Mouse (Mus musculus) MEL (cell line): ENCODE measurements at regions not wholly inside any gene's neighbourhood (a gene's known extent, or its start where the extent isn't known, plus 50 kb on each side); places are given as distances from the start of the nearest gene placed in this dataset.

Source experiments
- DNase-seq: peaks from one replicate; pipeline ENCODE4 v3.0.0; 2011; ENCODE audit warnings: low read depth, low spot score
- H3K27ac ChIP-seq: 2 replicates; pipeline ENCODE4 v1.5.1; 2012; ENCODE audit warnings: low read depth, mild to moderate bottlenecking, control low read depth, low read length, moderate library complexity; ENCODE audit not compliant: control insufficient read depth
- H3K27me3 ChIP-seq, 2 experiments: fragments of 150-350 bp in 1 of 2; sonication (generic) in 1 of 2; 2 replicates each; pipeline ENCODE4 v1.6.1; 2012; ENCODE audit warnings: low read length in 2 of 2, mild to moderate bottlenecking in 2 of 2, improper control_type of control experiment in 1 of 2, moderate library complexity in 1 of 2; ENCODE audit not compliant: insufficient read depth in 2 of 2, control insufficient read depth in 1 of 2
- H3K36me3 ChIP-seq, 2 experiments: 2 replicates each; pipeline ENCODE4 v1.6.1; 2012 to 2014; ENCODE audit warnings: low read length in 2 of 2, improper control_type of control experiment in 1 of 2, inconsistent platforms in 1 of 2, mild to moderate bottlenecking in 1 of 2; ENCODE audit not compliant: insufficient read depth in 2 of 2, control insufficient read depth in 1 of 2
- H3K4me1 ChIP-seq, 2 experiments: fragments of 150-350 bp in 1 of 2; sonication (generic) in 1 of 2; 2 replicates each; pipeline ENCODE4 v1.6.1; 2012; ENCODE audit warnings: low read length in 2 of 2, improper control_type of control experiment in 1 of 2, mild to moderate bottlenecking in 1 of 2; ENCODE audit not compliant: insufficient read depth in 2 of 2, control insufficient read depth in 1 of 2
- H3K4me3 ChIP-seq, 2 experiments: fragments of 150-350 bp in 1 of 2; sonication (generic) in 1 of 2; 2 replicates each; pipeline ENCODE4 v1.5.1; 2012; ENCODE audit warnings: low read depth in 2 of 2, low read length in 2 of 2, mild to moderate bottlenecking in 2 of 2, moderate library complexity in 2 of 2, control low read depth in 1 of 2, improper control_type of control experiment in 1 of 2; ENCODE audit not compliant: control insufficient read depth in 1 of 2, insufficient read depth in 1 of 2
- H3K79me2 ChIP-seq: 2 replicates; pipeline ENCODE4 v1.6.1; 2012; ENCODE audit warnings: mild to moderate bottlenecking, low read length, moderate library complexity; ENCODE audit not compliant: control insufficient read depth, poor library complexity, insufficient read depth
- H3K9ac ChIP-seq: 2 replicates; pipeline ENCODE4 v1.6.1; 2012; ENCODE audit warnings: low read depth, mild to moderate bottlenecking, control low read depth, low read length, moderate library complexity; ENCODE audit not compliant: control insufficient read depth, poor library complexity, severe bottlenecking
- H3K9me3 ChIP-seq: fragments of 150-350 bp; sonication (generic); replicated peaks from 2 replicates; pipeline ENCODE4 v1.6.1; 2012; ENCODE audit warnings: mild to moderate bottlenecking, low read length, improper control_type of control experiment, moderate library complexity; ENCODE audit not compliant: insufficient read depth
- BHLHE40 ChIP-seq: IDR thresholded peaks from 2 replicates; pipeline ENCODE4 v1.6.1; 2012; ENCODE audit warnings: low read depth, mild to moderate bottlenecking, inconsistent platforms, low read length, improper control_type of control experiment, borderline replicate concordance
- CTCF ChIP-seq, 3 experiments: IDR thresholded peaks in 2 of 3; conservative IDR thresholded peaks in 1 of 3; 2 replicates each; pipeline ENCODE4 v1.5.1; 2011 to 2012; ENCODE audit warnings: low read length in 3 of 3, low read depth in 2 of 3, mild to moderate bottlenecking in 2 of 3, improper control_type of control experiment in 1 of 3, inconsistent platforms in 1 of 3, mixed read lengths in 1 of 3, moderate library complexity in 1 of 3; ENCODE audit not compliant: control insufficient read depth in 1 of 3, insufficient read depth in 1 of 3, poor library complexity in 1 of 3, severe bottlenecking in 1 of 3
- EP300 ChIP-seq, 2 experiments: IDR thresholded peaks; 2 replicates each; pipeline ENCODE4 v1.6.1; 2011; ENCODE audit warnings: improper control_type of control experiment in 2 of 2, low read length in 2 of 2, low read depth in 1 of 2, mild to moderate bottlenecking in 1 of 2
- ETS1 ChIP-seq: IDR thresholded peaks from 2 replicates; pipeline ENCODE4 v1.6.1; 2012; ENCODE audit warnings: low read depth, mild to moderate bottlenecking, inconsistent platforms, low read length, improper control_type of control experiment, moderate library complexity
- GABPA ChIP-seq: IDR thresholded peaks from 2 replicates; pipeline ENCODE4 v1.6.1; 2012; ENCODE audit warnings: low read depth, mild to moderate bottlenecking, inconsistent platforms, low read length, improper control_type of control experiment, moderate library complexity
- HCFC1 ChIP-seq: IDR thresholded peaks from 2 replicates; pipeline ENCODE4 v1.6.1; 2012; ENCODE audit warnings: low read depth, mild to moderate bottlenecking, inconsistent platforms, low read length, improper control_type of control experiment, moderate library complexity
- JUND ChIP-seq: IDR thresholded peaks from 2 replicates; pipeline ENCODE4 v1.6.1; 2011; ENCODE audit warnings: low read depth, mild to moderate bottlenecking, improper control_type of control experiment, low read length
- MAX ChIP-seq: IDR thresholded peaks from 2 replicates; pipeline ENCODE4 v1.6.1; 2011; ENCODE audit warnings: low read length, improper control_type of control experiment
- MEF2A ChIP-seq: IDR thresholded peaks from 2 replicates; pipeline ENCODE4 v1.6.1; 2014; ENCODE audit warnings: low read depth, mild to moderate bottlenecking, inconsistent platforms, low read length, improper control_type of control experiment; ENCODE audit not compliant: poor library complexity, insufficient replicate concordance, severe bottlenecking; ENCODE audit errors: extremely low read depth
- MXI1 ChIP-seq: IDR thresholded peaks from 2 replicates; pipeline ENCODE4 v1.6.1; 2011; ENCODE audit warnings: mild to moderate bottlenecking, low read depth, low read length, improper control_type of control experiment
- MYB ChIP-seq: IDR thresholded peaks from 2 replicates; pipeline ENCODE4 v1.6.1; 2011; ENCODE audit warnings: mild to moderate bottlenecking, low read depth, low read length, improper control_type of control experiment
- POLR2A ChIP-seq, 2 experiments: IDR thresholded peaks; 2 replicates each; pipeline ENCODE4 v1.6.1; 2011 to 2012; ENCODE audit warnings: low read length in 2 of 2, mild to moderate bottlenecking in 2 of 2, control low read depth in 1 of 2, improper control_type of control experiment in 1 of 2, low read depth in 1 of 2, moderate library complexity in 1 of 2; ENCODE audit not compliant: control insufficient read depth in 1 of 2, insufficient read depth in 1 of 2, poor library complexity in 1 of 2
- RAD21 ChIP-seq: IDR thresholded peaks from 2 replicates; pipeline ENCODE4 v1.6.1; 2011; ENCODE audit warnings: mild to moderate bottlenecking, low read depth, low read length, improper control_type of control experiment
- SIN3A ChIP-seq: IDR thresholded peaks from 2 replicates; pipeline ENCODE4 v1.6.1; 2012; ENCODE audit warnings: low read length, improper control_type of control experiment, inconsistent platforms
- SMC3 ChIP-seq: IDR thresholded peaks from 2 replicates; pipeline ENCODE4 v1.6.1; 2011; ENCODE audit warnings: low read depth, low read length, improper control_type of control experiment
- TBP ChIP-seq: IDR thresholded peaks from 2 replicates; pipeline ENCODE4 v1.8.0; 2011; ENCODE audit warnings: low read depth, low read length, improper control_type of control experiment
- TCF12 ChIP-seq: IDR thresholded peaks from 2 replicates; pipeline ENCODE4 v1.6.1; 2014; ENCODE audit warnings: low read depth, mild to moderate bottlenecking, inconsistent platforms, low read length, improper control_type of control experiment, moderate library complexity
- USF1 ChIP-seq: IDR thresholded peaks from 2 replicates; pipeline ENCODE4 v1.6.1; 2014; ENCODE audit warnings: low read depth, mild to moderate bottlenecking, inconsistent platforms, low read length, improper control_type of control experiment, moderate library complexity
- USF2 ChIP-seq, 2 experiments: IDR thresholded peaks; 2 replicates each; pipeline ENCODE4 v1.6.1; 2011 to 2012; ENCODE audit warnings: improper control_type of control experiment in 2 of 2, low read length in 2 of 2, borderline replicate concordance in 1 of 2, inconsistent platforms in 1 of 2, low read depth in 1 of 2, mild to moderate bottlenecking in 1 of 2; ENCODE audit not compliant: insufficient read depth in 1 of 2
- ZC3H11A ChIP-seq: IDR thresholded peaks from 2 replicates; pipeline ENCODE4 v1.6.1; 2012; ENCODE audit warnings: low read depth, mild to moderate bottlenecking, inconsistent platforms, low read length, improper control_type of control experiment
- ZKSCAN1 ChIP-seq: IDR thresholded peaks from 2 replicates; pipeline ENCODE4 v1.6.1; 2012; ENCODE audit warnings: low read depth, mild to moderate bottlenecking, inconsistent platforms, low read length, improper control_type of control experiment, moderate library complexity
- ZMIZ1 ChIP-seq: IDR thresholded peaks from 2 replicates; pipeline ENCODE4 v1.6.1; 2012; ENCODE audit warnings: low read depth, mild to moderate bottlenecking, inconsistent platforms, low read length, improper control_type of control experiment, moderate library complexity

DNA sequence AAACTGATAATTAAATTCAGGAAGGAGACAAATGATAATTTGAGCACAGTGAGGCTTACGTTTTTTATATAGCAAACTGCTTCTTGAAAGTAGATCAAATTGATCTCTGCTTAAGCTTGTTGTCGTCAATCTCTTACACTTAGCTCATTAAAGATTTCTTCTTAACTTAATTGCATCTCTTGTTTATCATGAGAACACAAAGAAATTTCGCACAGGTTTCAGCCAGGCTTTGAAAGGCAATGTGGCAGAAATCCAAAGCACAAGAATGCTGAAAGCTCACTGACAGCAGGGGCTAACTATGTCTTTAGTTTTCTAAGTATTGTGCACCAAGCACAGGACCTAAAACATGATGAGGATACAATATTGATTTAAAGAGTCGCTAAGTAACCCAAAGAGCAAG, 422.3 kb upstream of the A1bg start:
- no peaks in the 10 kb centered on the region for H3K79me2 ChIP-seq
- no peak overlapping the region for H3K27ac ChIP-seq
- no peaks in the 10 kb centered on the region for H3K9me3 ChIP-seq
- H3K9ac ChIP-seq, result no peak overlapping the region
- no peaks in the 10 kb centered on the region for H3K4me1 ChIP-seq
- H3K36me3 ChIP-seq, result no peaks in the 10 kb centered on the region
- no peak overlapping the region for H3K4me3 ChIP-seq
- DNase-seq, result no peak
- no peaks in the 10 kb centered on the region for H3K27me3 ChIP-seq
- TF ChIP-seq ZKSCAN1 (no peak), EP300 (IDR thresholded peaks at IDR 0.05; ENCODE audit: low read depth in 1 of 2, low read length in 2 of 2) (no peak), MAX (no peak)
- TF ChIP-seq, all 39 proteins: peak for 0

DNA sequence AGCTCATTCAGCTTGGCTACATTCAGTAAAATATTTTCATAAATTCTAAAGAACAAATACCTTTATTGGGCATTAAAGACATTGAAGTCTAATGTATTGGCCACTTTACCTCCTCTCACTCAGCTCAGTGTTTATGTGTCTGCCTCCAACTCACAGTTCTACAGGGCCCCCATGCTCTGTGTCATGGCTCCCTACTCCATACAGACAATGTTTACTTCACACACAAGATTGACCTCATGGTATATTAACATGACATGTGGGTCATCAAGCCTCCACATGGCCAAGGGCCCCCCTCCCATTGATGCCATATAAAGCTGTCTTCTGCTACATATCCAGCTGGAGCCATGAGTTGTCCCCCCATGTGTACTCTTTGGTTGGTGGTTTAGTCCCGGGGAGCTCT, 419.8 kb upstream of the A1bg start:
- H3K27me3 ChIP-seq, result no peaks in the 10 kb centered on the region
- no peaks in the 10 kb centered on the region for H3K4me1 ChIP-seq
- TF ChIP-seq HCFC1 (no peak), SIN3A (no peak), JUND (no peak), MEF2A (no peak), MXI1 (no peak), ZC3H11A (no peak), GABPA (no peak), RAD21 (no peak), USF2 (IDR thresholded peaks at IDR 0.05; ENCODE audit: borderline replicate concordance in 1 of 2, insufficient read depth in 1 of 2, low read depth in 1 of 2, low read length in 2 of 2) (no peak)
- no peaks in the 10 kb centered on the region for H3K36me3 ChIP-seq
- H3K79me2 ChIP-seq, result no peaks in the 10 kb centered on the region
- no peak for DNase-seq
- no peaks in the 10 kb centered on the region for H3K9me3 ChIP-seq
- H3K4me3 ChIP-seq, result no peak overlapping the region
- H3K27ac ChIP-seq, result no peak overlapping the region
- no peak overlapping the region for H3K9ac ChIP-seq

DNA sequence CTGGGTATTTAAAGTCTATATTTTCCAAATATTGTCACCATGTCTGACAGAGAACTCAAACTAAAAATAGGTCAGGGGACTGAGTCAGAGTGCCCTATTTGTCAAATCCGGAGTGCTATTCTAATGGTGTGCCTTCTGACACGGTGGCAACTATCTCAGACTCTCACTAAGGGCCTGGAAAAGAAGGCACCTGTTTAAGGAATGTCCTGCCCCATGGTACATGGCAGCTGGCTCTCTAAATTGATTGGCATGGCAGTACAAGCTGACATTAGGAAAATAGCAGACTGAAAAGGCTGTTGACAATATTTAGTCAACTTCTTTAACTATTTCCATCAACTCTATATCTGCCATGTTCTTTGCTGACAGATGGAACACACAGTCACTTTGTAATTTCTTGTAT, 405.1 kb upstream of the A1bg start:
- Histone ChIP-seq H3K79me2 (no peaks in the 10 kb centered on the region), H3K36me3 (no peaks in the 10 kb centered on the region), H3K27ac (no peak overlapping the region), H3K4me3 (no peak overlapping the region), H3K9ac (no peak overlapping the region), H3K9me3 (no peaks in the 10 kb centered on the region), H3K4me1 (no peaks in the 10 kb centered on the region), H3K27me3 (no peaks in the 10 kb centered on the region)
- no peak for DNase-seq
- TF ChIP-seq USF1, result no peak
- TF ChIP-seq TCF12, result no peak
- TF ChIP-seq POLR2A (IDR thresholded peaks at IDR 0.05; ENCODE audit: control insufficient read depth in 1 of 2, insufficient read depth in 1 of 2, low read depth in 1 of 2, low read length in 2 of 2, poor library complexity in 1 of 2), result no peak
- no peak for TF ChIP-seq ZMIZ1
- no peak for TF ChIP-seq BHLHE40
- no peak for TF ChIP-seq SIN3A
- no peak for TF ChIP-seq RAD21
- TF ChIP-seq MYB, result no peak
- no peak for TF ChIP-seq CTCF (IDR thresholded peaks at IDR 0.05 in 2 of 3, conservative IDR thresholded peaks at IDR 0.05 in 1 of 3; ENCODE audit: control insufficient read depth in 1 of 3, insufficient read depth in 1 of 3, low read depth in 2 of 3, low read length in 3 of 3, poor library complexity in 1 of 3, severe bottlenecking in 1 of 3)
- no peak for TF ChIP-seq ZKSCAN1
- TF ChIP-seq MAX, result no peak
- TF ChIP-seq ETS1, result no peak
- no peak for TF ChIP-seq SMC3
- TF ChIP-seq TBP, result no peak
